Mouse (Mus musculus): Measurements from ENCODE around the gene Farp2.

Gene Farp2

DNA sequence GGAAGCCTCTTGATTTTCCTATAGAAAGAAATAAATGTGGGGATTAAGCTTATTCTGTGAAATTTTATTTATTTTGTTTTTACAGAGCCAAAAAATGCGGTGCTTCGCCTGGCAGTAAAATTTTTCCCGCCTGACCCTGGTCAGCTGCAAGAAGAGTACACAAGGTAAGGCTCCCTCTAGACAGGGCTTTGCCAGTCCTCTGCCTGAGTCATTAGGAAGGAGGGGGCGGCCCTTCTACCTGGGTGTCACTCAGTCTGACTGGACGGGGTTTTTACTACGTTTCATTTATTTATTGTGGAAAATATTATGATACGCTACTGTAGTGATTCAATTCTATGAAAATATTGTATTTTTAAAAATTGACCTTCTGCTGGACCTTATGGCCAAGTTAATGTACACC, 51.3 kb downstream of the Farp2 start:
- DNase-seq (ENCODE audit: low read depth, low spot score), result no peak

DNA sequence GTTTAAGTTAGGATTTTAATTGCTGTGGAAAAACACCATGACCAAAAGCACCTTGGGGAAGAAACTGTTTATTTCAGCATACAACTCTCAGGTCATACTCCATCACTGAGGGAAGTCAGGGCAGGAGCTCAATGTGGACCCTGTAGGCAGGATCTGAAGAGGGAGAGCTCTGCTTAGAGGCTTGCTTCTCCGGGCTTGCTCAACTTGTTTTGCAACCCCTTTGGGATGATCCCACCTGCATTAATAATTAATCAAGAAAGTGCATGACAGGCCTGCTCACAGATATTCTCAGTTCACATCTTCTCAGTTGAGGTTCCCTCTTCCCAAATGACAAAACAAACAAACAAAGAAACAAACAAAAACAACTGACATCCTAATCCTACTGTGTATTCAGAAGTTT, 51.8 kb downstream of the Farp2 start:
- DNase-seq (ENCODE audit: low read depth, low spot score), result no peak

DNA sequence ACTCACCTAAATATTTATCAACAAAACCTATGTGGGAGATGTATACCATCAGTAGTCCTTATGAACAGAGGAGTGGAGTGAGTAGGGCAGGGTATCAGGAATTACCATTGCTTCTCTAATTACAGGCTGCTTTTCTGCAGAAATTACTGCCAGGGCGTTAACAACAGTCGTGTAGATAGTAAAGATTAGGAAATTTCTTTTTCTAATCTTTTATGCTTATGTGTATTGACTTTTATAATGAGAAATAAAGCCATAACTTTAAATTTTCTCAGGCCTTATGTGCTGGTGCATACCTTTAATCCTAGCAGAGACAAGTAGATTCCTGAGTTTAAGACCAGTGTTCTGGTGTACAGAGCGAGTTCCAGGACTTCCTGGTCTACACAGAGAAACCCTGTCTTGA, 52.9 kb downstream of the Farp2 start:
- DNase-seq (ENCODE audit: low read depth, low spot score), result no peak

DNA sequence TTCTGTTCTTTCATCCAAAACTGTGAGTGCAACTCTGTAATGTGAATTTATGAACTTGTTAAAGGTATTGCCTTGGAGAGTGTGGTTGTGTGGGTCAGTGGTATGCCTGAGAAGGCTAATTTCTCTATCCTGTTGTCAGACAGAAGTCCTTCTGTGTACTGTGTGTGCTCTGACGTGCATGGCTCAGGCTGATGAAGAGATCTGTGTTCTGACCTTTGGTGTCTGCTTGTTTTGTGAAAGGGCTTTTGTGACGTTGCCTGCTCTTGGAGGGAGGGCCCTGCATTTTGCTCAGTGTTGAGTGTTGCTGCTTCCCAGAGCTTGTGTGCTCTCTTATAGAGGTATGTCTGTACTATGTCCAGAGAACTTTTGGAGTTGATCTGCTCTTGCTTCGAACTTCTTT, 55.1 kb downstream of the Farp2 start:
- DNase-seq (ENCODE audit: low read depth, low spot score), result no peak

DNA sequence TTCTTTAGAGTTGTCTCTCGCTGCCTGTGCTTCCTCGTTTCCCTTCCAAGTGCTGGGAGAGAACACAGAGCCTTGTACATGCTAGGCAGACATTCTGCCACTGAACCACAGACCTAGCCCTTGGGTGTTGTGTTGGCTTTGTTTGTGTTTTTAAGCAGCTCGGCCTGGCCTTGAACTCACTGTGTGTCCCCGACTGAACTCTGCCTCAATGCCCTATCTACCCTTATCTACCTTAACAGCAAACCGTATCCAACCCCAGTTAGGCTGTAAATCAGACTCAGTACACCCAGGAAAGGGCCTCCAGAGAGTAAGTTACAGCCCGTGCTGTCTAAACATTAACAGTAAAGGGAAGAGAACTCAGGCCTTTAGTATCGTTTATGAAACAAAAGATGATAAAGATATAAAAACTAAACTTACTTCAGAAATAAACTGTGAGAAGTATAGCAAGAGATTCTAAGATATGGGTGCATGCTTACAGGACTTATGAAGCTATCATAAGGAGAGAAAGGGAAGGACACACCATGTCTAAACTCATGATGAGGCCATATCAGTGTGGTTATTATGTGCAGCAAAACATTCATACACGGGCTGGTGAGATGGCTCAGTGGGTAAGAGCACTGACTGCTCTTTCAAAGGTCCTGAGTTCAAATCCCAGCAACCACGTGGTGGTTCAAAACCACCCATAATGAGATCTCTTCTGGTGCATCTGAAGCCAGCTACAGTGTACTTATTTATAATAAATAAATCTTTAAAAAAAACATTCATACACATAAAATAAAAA, 56.0 kb downstream of the Farp2 start:
- no peak for DNase-seq (ENCODE audit: low read depth, low spot score)

DNA sequence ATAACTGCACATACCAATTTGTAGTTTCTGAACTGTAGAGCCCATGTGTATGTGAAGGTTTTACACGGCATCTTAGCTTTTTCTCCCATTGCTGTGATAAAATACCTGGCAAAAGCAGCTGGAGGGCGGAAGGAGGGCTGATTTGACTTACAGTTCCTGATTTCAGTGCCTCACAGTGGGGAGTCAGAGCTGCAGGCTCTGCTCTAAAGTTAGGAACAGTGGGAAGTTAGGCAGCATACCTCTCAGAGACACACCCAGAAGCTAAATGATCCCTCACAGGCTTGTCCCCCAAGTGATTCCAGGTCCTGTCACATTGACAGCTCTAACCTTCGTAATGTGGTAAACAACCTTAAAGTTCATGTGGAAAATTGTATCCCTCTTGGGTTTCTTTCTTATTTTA, 65.2 kb downstream of the Farp2 start:
- no peak for DNase-seq (ENCODE audit: low read depth, low spot score)

DNA sequence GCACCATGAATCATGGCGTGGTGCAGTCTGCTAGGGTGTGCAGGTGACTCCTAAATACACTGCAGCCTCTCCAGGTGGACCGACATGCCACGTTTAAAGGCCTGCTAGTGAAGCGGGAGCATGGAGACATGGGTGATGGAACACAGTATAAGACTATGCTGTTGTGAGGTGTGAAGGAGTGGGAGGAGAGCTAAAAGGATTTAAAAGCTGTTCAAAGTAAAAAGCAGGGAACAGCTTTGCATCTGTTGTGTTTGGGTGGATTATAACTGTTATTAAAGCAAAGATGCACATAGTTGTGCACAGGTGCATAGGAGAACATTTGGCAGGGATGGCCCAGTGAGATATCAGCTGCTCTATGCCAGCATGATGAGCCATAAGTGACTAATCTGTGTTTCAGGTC, 66.0 kb downstream of the Farp2 start:
- no peak for DNase-seq (ENCODE audit: low read depth, low spot score)

DNA sequence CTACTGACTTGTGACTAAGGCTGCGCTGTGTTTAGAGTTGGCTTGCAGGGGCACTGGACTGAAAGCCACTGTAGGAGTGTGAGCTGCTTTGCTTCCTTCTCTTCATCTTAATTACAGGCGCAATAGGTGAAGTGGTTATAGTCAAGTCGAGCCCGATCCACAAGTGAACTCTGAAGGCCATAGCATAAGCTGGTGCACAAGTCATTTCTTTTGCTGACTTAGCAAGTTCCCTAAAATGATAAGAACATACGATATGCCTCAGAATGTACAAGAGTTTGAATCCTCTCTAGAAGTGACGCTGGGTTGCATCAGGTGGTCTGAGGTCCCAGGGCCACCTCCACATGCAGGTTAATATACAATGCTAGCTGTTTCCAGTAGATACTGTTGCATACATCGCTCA, 69.7 kb downstream of the Farp2 start:
- no peak for DNase-seq (ENCODE audit: low read depth, low spot score)

DNA sequence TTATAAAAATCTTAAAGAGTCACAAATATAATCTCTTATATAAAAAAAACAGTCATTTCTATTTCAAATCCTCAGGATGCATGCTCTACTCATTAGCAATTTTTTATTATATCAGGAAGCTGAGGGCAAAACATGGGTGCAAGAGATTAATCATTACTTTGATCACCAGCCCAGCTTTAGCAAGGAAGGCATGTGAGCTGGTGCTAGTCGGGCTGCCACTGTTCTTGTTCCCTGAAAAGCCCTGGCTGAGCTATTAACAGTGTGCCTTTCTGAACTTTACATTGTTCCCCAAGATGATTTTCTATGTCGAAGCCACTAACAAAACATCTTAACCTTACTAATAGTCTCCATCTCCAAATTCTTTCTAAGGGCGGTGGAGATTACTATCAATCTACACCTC, 76.5 kb downstream of the Farp2 start:
- no peak for DNase-seq (ENCODE audit: low read depth, low spot score)

DNA sequence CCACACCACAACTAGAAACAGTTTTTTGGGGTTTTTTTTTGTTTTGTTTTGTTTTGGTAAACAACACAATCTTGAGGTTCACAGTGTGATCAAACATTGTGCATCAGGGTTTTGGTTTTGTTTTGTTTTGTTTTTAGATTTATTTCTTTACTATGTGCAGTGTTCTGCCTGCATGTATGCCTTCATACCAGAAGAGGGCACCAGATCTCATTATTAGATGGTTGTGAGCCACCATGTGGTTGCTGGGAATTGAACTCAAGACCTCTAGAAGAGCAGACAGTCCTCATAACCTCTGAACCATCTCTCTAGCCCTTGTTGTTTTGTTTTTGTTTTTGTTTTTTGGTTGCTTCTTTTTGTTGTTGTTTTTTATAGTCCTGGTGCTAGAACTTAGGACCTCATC, 82.1 kb downstream of the Farp2 start:
- DNase-seq (ENCODE audit: low read depth, low spot score), result no peak

DNA sequence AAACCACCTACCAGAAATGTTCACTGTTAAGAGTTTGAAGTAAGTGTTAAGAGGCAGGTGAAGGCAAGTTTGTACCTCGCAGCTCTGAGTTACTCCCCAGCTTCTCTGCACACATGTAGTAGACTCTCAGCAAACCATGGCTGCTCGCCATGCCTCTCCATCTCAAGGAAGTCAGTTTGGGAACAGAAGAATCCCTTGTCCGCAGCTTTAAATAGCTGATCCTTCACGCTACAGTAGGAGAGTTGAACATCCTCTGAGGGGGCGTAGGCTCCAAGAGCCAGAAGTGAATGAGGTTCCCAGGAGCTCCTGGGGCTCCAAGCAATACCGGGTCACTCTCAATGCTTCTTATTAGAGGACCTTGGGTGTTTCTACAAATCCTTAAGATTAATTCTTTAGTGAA, 84.0 kb downstream of the Farp2 start:
- no peak for DNase-seq (ENCODE audit: low read depth, low spot score)

DNA sequence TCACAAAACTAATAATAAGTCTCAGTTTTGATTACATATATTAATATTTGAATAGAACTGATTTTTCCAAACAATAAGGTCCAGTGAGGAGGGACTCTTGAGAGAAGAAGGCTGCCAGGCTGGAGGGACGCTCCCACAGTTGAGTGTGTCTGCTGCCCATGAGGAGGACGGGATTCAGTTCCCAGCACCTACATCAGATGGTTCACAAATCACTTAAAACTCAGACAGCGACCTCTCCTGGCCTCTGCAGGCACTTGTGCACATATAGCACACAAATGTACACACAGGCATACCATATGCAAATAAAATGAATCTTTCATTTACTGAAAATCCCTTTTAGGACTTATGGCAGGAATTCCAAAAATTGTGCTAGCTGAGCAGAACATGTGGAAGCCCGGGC, 91.0 kb downstream of the Farp2 start:
- DNase-seq (ENCODE audit: low read depth, low spot score), result no peak

DNA sequence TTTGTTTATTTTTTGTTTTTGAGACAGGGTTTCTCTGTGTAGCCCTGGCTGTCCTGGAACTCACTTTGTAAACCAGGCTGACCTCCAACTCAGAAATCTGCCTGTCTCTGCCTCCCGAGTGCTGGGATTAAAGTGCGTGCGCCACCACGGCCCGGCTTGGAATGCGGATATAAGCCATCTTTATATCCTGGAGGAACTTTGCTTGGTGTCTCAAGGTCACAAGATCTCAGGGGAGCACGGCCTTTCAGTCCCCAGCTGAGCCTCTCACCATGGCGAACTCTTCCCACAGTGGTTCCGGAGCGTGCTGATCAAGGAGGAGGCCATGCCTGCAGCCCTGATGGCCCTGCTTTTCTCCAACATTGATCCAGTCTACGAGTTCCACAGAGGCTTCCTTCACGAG, 92.0 kb downstream of the Farp2 start:
- DNase-seq (ENCODE audit: low read depth, low spot score), result no peak

DNA sequence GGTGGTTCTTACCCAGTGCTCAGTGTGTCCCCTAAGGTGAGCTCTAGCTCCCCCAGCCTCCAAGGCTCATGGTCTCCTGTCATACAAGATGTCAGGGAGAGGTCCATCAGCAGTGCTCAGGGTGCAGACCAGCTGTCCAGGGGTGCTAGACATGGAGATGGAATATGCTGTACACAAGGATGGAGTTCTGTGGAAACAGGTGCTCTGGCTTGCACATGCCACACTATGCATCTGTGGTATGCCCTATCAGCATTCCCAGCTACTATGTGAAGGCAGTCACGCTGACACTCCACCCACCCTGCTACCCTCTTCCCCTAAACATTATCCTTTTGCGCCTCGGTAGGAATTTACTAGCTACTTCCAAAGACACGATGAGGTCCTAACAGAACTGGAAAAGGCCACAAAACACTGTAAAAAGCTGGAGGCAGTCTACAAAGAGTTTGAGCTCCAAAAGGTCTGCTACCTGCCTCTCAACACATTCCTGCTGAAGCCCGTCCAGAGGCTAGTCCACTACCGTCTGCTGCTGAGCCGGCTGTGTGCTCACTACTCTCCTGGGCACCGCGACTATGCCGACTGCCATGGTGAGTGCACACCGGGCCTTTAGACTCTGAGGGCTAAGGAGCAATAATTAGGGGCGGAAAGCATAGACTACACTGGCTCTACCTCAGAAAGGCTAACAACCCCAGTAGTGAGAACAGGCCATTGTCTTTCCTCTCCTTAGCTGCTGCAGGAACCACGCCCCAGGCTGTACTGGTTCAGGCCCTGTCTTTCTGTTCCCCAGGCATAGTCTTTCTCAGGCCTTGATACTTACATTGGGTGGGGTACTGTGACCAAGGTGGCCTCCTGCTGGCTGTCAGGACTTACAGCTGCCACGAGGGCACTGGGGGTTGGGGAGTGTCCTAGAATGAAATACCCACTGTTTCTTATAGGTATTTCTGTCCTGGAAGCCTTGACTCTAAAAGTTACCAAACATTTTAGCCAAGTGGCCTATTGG, 95.5 kb downstream of the Farp2 start:
- DNase-seq (ENCODE audit: low read depth, low spot score), result no peak

DNA sequence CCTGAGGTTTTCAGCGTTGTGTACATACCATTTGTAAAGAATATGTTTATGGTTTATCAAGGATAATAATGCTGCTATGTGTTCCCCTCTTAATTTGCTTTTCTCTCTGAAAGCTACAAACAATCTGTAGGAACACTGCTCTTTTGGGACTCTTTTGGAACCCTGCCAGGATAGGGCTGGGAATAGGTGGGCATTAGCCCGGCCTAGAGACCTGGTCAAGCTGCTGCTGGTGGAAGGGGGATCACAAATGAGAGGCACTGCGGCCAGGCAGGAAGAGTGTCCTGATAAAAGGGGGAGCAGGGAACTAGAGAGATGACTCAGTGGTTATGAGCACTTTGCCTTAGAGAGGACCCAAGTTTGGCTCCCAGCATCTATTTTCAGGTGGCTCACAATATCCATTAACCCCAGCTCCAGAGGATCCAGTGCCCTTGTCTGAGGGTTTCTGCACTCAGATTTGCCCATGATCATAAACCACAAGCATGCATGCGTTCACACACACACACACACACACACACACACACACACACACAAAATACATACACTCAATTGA, 96.9 kb downstream of the Farp2 start:
- DNase-seq (ENCODE audit: low read depth, low spot score), result no peak

DNA sequence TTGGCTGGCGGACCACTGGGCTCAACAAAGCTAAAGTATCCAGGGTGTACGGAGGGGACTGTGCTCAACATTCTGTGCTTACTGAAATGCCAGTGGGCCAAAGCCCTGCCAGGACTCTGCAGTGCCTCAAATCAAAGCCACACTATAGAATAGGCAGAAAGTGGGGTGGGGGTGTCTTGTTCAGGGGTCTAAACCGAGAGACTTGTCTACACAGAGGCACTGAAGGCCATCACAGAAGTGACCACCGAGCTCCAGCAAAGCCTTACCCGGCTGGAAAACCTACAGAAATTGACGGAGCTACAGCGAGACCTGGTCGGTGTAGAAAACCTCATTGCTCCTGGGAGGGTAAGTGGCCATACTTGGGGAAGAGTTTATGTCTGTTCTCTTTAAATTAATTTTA, 97.9 kb downstream of the Farp2 start:
- no peak for DNase-seq (ENCODE audit: low read depth, low spot score)

DNA sequence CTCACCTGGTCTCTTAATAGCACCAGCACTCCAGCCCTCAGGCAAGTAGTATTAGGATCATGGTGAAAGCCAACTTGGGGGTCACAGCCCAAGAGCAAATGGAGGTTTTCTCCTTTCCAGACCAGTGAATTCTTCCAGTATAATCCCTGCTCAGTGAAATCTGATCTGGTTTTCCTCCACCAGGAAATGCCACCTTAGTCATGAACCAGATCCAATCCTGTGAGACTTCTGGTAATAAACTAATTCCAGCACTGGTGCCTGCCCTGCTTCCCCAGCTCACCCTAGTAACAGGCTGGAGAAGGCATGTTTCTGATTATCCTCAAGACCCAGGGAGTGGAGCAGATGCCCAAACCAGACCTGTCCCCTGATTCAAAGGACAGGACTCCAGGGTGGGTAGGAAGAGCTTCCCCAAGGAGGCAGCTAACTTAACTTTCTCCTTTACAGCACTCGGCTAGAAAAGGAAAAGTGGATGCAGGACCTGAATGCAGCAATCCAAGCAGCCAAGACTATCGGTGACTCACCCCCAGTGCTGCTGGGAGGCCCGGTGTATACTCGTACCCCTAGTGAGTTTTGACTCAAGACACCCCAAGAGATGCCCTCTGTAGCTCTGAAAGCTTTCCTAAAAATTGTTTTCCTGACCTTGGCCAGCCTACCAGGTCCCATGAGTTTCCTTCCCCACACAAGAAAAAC, 106.3 kb downstream of the Farp2 start:
- no peak for DNase-seq (ENCODE audit: low read depth, low spot score)

DNA sequence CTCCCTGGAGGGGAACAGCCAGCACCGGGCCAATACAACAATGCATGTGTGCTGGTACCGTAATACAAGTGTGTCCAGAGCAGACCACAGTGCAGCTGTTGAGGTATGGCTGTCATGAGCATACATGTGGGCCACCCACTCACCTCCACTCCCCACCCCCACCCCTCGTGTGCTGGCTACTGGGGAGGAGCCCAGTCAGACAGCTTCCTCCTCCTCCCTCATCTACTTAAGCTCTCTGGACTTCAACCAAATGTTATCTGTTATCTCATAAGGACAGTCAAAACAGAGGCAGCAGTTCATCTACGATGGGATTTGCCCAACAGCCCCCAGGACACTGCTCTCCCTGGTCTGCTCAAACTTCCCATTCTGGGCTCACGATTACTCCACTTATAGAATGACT, 107.1 kb downstream of the Farp2 start:
- no peak for DNase-seq (ENCODE audit: low read depth, low spot score)

DNA sequence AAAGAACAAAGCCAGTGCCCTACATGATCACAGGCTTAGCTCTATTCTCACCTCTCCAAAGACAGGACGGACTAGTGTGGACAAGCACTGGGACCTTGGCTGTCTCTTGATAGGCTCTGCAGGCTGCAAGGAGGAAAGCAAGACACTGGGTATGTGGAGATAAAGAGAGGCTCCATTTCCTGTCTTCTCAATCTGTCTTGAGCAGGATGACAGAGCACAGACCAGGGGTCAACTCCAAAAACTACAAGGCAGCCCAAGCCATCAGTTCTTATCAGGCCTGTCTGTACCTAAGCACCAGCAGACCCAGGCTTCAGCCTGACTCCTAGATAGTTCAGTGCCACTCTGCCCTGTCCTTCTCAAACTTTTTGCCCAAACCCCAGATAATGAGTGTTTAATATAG, 112.6 kb downstream of the Farp2 start:
- DNase-seq (ENCODE audit: low read depth, low spot score), result no peak

DNA sequence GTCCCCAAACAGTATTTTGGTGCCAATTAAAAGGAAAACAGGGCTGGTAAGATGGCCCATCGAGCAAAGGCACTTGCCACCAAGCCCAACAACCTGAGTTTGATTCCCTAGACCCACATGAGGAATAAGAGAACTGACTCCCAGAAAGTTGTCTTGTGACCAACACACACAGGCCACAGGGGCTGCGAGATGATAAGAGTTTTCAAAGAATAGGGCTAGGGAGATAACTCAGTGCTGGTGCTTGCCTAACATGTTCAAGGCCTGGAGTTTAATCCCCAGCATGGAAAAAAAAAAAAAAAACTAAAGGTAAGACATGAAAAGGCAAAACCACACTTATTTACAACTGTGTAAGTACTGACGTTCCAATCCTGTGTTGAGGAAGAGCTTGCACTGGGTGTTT, 118.9 kb downstream of the Farp2 start:
- no peak for DNase-seq (ENCODE audit: low read depth, low spot score)

DNA sequence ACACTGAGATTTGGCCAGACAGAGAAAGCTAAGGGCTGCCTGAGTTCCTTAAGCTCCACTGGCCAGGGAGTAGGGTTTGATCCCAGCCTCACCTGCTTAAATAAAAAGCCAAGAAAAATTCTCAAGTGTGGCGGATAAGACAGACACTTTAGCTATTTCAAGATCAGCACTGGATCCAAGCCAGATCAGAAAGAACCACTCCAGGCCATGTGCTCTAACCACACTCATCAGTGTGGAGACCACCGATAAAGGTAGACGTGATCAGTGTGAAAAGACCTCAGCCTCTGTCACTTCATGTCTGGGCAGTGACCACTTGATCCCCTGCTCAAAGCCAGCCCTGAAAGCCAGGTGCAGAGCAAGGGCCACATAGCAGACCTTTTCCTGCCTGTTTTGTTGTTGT, 120.8 kb downstream of the Farp2 start:
- no peak for DNase-seq (ENCODE audit: low read depth, low spot score)

DNA sequence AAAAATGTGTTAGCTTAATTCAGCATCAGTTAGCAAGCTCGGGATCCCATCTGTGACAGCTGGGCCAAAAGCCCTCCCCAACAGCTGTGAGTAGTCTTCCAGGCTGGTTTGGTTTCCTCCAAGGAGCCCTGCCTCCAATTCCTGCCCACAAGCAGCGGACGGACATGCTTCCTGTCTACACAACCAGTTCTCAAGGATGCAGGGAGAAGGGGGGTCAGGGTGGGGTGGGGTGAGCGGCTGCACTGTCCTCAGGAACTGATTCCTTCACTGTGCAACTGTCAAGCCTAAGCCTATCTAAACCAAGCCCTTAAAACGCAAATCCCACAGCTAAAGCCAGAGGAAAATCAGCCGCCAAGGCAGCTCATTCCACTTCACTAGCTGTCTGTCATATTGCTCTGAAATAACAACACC, 122.6 kb downstream of the Farp2 start:
- peak; percentile 16 for DNase-seq (ENCODE audit: low read depth, low spot score)

Data from retina, adult 2 months (tissue).